Mouse (Mus musculus) common myeloid progenitor, adult 5-6 weeks (primary cell): Measurements from ENCODE around the gene 4931422A03Rik. TPM values are rescaled to one million over a fixed set of nuclear protein-coding genes. Genes with fewer than 3 reads are reported as not detected.

ENCODE experiments used
- ATAC-seq: replicated peaks from 2 replicates; pipeline ENCODE4 v1.8.0; 2016; ENCODE audit warnings: low read depth, mild to moderate bottlenecking, moderate TSS enrichment, inconsistent platforms; ENCODE audit not compliant: poor library complexity, severe bottlenecking
- total RNA-seq: library from RNA; stranded (forward); fragments of 200-1000, 187-1606 nt; gene quantifications from 2 replicates; pipeline ENCODE4 v1.2.3, GENCODE M21; 2017

4931422A03Rik gene
- total RNA-seq, 1 experiment from 2014 or later, result 0.96 TPM

- no peak for ATAC-seq
Measured at GRCm38 (mm10) chr2:103970791-103971649, 57.1 kb downstream of the 4931422A03Rik start.

- ATAC-seq, result peak; percentile 10; the same call in 1 of the 2 replicates
Measured at GRCm38 (mm10) chr2:103970041-103970790, 57.9 kb downstream of the 4931422A03Rik start.

- ATAC-seq, result peak; percentile 68
Measured at GRCm38 (mm10) chr2:103969437-103970040, 58.6 kb downstream of the 4931422A03Rik start.

GRCm38 (mm10) chr2:103968919-103969436, 59.2 kb downstream of the 4931422A03Rik start:
- no peak for ATAC-seq

GRCm38 (mm10) chr2:103968186-103968585, 60.0 kb downstream of the 4931422A03Rik start:
- no peak for ATAC-seq

GRCm38 (mm10) chr2:103965391-103965790, 62.8 kb downstream of the 4931422A03Rik start:
- peak; percentile 15 for ATAC-seq

GRCm38 (mm10) chr2:103962349-103962748, 65.8 kb downstream of the 4931422A03Rik start:
- no peak for ATAC-seq

GRCm38 (mm10) chr2:103959574-103959973, 68.6 kb downstream of the 4931422A03Rik start:
- ATAC-seq, result no peak

- ATAC-seq, result no peak
Measured at GRCm38 (mm10) chr2:103959066-103959465, 69.1 kb downstream of the 4931422A03Rik start.

- no peak for ATAC-seq
Measured at GRCm38 (mm10) chr2:103958634-103959033, 69.5 kb downstream of the 4931422A03Rik start.

- peak; percentile 43 for ATAC-seq
Measured at GRCm38 (mm10) chr2:103957649-103958546, 70.3 kb downstream of the 4931422A03Rik start, which contains the start of gene Lmo2. Lmo2 (plus strand) TSS chr2:103957986.

- ATAC-seq, result peak; percentile 61
Measured at GRCm38 (mm10) chr2:103956867-103957266, 71.3 kb downstream of the 4931422A03Rik start.

- no peak for ATAC-seq
Measured at GRCm38 (mm10) chr2:103955714-103956113, 72.4 kb downstream of the 4931422A03Rik start.

GRCm38 (mm10) chr2:103953050-103953835, 74.9 kb downstream of the 4931422A03Rik start:
- ATAC-seq, result no peak

- ATAC-seq, result no peak
Measured at GRCm38 (mm10) chr2:103947982-103948655, 80.0 kb downstream of the 4931422A03Rik start.

GRCm38 (mm10) chr2:103946892-103947291, 81.3 kb downstream of the 4931422A03Rik start:
- ATAC-seq, result peak; percentile 38

GRCm38 (mm10) chr2:103945571-103946092, 82.5 kb downstream of the 4931422A03Rik start:
- peak; percentile 67 for ATAC-seq

GRCm38 (mm10) chr2:103944859-103945258, 83.3 kb downstream of the 4931422A03Rik start:
- peak; percentile 74 for ATAC-seq
